Mouse (Mus musculus) spleen, postnatal 10 days (tissue): ENCODE data around the gene Brd3.
"Not testable (repeated sequence)": the region's sequence is repeated elsewhere in the genome, so short reads cannot be mapped to it uniquely, and the experiment has no call there.

Experiments
- DNase-seq, 2 experiments: peaks; one replicate each; pipeline ENCODE4 v3.0.0; 2021 to 2022; ENCODE audit warnings: low spot score in 2 of 2

Brd3 gene

DNA sequence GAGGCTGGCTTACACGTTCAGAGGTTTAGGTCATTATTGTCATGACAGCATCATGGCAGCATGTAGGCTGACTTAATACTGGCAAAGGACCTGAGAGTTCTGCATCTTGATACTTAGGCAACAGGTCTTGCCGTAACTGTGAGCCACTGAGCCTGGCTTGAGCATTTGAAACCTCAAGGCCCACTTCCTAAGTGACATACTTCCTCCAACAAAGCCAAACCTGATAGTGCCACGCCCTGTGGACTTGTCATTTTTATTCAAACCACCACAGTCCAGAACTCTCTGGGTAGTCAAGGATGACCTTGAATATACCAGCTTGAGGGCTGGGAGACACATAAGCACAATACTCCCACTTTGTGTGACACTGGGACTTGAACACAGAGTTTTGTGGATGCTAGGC, 5.4 kb upstream of the Brd3 start:
- DNase-seq, result no peak

DNA sequence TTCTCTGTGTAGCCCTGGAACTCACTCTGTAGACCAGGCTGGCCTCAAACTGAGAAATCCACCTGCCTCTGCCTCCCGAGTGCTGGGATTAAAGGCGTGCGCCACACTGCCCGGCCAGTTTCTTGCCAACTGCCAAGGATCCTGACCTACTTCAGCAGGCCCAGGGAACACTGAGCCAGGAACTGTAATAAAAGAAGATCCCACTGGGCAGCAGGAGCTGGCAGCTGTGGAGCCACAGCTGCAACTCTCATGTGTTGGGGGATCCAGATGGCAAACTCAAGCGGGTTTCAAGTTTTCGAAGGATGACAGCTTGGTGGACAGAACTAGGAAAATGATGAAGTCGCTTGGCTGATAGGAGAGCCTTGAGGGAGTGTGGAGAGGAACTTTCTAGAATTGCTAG, 3.2 kb upstream of the Brd3 start:
- no peak for DNase-seq

DNA sequence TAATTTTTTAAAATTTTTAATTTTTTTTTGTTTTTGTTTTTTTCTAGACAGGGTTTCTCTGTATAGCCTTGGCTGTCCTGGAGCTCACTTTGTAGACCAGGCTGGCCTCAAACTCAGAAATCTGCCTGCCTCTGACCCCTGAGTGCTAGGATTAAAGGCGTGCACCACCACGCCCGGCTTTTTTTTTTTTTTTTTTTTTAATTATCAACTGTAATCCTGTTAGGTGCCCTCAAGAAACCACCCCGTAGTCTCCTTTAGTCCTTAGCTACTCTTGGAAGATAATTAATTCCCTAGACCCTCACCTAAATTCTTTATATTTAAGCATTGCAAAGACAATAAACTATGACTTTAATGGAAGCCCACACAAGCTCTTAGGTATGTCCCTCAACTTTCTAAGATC, 804 bp downstream of the Brd3 start:
- not testable (repeated sequence) for DNase-seq

DNA sequence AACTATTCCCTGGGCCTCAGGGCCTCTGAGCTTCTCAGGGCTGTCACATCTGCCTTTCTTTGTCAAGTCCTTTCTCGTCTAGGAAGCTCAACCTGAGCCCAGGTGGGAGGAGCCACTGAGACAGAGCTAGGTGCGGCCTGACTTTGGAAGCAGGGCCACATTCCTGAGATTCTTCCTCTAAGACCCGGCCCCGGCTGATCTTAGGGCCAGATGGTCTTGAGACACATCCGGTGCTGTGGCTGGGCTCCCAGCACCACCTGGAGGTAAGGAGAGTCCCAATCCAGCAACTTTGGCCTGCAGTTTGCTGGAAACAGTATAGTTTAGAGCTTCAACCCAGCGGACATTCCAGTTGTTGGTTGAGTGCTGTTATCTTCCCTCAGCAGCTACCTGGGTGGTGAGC, 1.9 kb downstream of the Brd3 start:
- no peak for DNase-seq

DNA sequence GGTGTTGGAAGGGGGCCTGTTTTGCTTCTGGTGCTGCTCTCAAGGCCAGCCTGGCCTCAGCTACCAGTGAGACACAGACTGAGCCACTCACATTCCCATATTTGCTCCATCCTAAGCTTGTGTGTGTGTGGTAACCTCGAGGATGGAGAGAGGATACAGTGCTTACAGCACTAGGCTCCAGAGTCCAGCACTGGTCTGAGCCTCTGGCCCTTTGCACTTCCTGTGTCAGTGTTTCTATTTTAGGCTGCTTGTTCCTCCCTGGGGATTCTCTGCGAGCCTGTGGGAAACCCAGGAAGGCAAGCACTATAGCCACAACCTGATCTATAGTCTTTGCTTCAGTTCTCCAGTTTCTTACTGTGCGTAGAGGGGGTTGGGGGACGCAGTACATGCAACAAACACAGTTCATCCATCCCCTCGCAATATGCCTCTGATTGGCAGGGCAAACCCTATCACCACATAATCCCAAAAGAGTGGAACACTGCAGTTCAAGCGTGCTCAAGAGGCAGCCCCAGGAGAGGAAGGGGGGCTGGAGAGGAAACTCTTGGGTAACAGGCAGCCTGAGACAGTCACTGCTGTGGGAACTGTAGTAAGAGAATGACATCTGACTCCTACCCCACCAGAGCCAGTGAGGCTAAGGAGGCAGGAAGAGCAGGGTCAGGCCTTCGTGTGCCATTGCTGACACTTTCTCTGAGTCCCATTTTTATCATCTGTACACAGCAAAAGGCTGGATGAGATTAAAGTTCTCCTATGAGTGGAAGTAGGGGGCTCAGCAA, 3.2 kb downstream of the Brd3 start:
- no peak for DNase-seq

DNA sequence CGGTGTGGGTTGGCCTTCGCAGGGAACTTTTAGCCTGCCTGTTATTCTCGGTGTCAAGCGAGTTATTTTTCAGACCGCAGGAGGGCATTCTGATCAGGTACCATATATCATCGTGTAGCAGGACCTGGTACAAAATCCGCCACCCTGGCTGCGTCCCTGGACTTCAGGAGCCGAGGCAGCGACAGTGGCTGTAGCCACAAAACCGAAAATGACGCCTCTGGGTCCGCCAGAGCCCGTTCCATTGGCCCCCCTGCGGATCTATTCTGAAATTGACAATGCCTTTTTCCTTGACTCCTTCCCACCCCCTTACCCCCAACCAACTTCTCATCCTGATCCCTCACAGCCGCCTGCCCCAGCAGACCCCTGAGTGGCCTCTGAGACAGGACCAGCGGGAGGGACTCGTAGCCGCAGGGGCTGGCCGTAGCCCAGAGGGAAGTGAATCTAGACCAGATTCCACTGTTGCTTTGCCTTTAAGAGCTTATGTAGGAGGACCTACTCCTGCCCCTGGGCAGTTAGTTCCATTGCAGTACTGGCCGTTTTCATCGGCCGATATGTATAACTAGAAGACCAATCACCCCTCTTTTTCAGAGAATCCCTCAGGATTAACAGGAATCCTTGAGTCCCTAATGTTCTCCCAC, 11.0 kb downstream of the Brd3 start:
- DNase-seq, result no peak

DNA sequence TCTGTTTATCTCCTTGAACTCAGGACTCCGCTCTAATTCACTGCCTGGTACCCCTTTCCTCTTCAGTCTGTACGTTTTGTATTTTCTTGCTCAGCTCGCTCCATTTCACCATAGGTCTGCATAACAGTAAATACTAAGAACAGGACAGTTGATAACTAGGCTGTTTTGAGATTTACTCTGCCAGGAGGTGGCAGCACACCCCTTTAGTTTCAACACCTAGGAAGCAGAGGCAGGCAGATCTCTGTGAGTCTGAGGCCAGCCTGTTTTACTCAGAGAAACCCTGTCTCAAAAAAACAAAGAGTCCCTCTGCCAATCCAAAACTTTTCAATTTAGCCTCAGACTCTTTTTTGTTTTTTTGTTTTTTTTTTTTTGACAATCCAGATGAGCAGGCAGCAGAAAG, 13.5 kb downstream of the Brd3 start:
- no peak for DNase-seq

DNA sequence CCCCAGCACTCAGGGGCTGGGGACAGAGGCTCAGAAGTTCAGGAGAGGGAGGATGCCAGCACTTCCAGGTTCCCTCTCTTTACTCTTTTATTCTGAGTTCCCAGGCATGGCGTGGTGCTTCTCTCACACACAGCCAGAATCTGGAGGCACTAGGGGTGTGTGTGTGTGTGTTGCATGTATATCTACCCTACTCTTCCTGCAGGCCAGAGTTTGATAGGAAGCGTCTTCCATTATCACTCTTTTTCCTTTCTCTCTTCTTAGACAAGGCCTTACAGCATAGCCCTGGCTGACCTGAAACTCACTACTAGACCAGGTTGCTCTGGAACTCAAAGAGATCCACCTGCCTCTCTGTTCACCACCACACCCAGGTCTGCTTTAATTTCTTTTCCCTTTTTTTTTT, 16.5 kb downstream of the Brd3 start:
- DNase-seq, result no peak

DNA sequence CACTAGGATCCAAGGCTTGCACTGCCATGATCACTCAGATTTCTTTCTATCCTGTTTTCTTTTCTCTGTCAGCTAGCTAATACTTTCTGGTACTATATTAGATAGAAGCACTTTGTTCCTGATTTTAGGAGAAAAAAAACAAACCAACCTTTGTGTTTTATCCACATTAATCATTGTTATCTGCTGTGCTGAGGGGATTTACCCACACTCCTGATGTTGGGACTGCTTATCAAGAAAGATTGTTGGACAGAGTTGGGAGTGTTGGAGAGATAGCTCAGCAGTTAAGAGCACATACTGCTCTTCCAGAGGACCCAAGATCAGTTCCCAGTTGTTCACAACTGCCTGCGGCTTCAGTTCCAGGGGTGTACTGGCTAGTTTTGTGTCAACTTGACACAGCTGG, 19.1 kb downstream of the Brd3 start:
- no peak for DNase-seq

DNA sequence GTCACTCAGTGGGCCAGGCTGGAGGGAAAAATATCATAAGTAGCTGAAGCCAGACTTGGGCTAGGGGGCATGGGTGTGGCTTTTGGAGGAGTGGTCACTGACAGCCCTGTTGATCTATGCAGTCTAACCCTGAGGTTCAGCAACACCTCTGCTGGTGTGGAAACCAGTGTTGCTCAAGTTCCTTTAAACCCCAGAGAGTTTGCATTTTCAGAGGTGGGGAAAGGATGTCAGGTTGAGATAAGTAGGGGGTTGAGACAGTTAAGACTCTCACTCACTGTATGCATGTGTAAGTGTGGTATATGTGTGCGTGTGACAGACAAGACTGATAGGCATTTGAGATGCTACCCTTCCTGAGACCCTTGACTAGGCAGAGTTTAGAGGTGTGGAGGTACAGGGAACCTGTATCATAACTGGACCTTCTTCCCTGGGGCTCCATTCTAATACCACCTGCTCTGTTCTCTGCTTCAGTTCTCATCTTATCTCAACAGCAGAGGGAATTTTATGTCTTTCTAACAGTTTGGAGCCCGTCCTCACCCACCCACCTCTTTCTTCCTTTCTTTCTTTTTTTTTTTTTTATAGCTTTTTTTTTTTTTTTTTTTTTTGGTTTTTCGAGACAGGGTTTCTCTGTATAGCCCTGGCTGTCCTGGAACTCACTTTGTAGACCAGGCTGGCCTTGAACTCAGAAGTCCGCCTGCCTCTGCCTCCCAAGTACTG, 20.0 kb downstream of the Brd3 start:
- DNase-seq, result no peak

DNA sequence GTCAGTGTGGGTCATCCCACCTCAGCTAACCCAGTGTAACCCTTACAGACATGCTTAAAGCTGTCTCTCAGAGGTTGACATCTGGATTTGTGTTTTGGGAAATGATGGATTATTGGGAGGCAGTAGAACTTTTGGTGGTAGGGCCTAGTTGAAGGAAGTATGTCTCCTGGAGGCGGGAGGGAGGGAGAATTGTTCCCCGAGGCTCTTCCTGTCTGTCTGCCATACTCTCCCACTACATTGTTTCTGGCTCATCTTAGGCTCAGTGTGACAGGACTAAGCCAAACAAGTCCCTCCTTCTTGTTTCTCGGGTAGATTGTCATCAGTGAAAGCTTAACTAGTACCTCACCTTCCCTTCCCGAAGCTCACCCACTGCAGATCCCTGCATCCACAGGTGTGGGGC, 20.7 kb downstream of the Brd3 start:
- DNase-seq, result no peak

DNA sequence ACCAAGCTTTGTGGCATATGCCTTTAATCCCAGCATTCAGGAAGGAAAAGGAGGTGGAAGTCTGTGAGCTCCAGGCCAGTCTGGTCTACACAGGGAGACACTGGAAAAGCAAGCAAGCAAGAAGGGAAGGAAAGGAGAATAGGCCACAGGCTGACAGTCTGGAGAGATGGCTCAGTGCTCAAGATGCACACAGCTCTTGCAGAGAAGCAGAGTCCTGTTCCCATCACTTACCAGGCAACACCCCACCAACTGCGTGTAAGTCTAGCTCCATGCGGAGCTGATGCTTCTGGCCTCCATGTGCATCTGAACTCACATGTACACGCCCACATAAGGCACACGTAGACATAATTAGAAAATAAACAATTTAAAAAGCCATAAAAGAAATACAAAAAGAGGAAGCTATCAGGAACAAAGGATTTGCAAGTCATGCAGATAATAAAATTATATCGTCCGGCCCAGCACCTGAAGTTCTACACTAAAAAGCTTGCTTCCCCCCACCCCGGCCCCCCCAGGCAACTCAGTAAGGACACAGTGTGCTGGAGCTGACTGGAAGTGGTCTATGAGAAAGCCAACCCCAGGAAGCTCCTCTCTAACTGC, 25.1 kb downstream of the Brd3 start:
- no peak for DNase-seq

DNA sequence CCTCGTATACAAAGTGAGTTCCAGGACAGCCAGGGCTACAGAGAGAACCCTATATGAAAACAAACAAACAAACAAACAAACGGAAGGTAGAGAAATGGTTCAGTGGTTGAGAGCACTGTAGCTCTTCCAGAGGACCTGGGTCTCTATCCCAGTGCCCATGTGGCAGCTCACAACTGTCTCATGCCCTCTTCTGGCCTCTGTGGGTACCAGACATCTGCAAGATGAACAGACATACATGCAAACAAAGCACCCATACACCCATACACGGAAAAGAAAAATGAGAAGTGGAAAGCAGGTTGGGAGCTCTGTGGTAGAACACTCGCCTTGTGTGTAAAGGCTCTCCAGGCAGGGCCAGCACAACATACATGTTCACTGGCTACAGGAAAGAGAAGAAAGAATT, 27.1 kb downstream of the Brd3 start:
- DNase-seq, result no peak

DNA sequence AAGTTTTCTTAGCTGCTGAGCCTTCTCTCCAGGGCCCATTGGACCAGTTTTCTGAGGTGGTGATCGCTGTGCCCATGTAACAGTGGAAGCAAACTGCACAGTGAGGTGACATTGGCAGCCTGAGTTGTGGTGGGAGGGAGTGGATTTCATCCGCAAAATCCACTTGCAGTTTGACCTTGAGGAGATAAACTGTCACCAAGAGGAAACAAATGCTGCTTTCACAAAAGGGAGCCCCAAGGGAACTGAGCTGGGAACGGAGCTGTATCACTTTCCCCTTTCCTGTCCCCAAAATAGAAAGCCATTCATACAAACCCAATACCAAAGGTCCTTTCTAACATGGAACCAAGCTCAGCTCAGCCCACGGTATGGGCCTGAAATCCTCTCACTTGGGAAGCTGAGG, 27.6 kb downstream of the Brd3 start:
- no peak for DNase-seq

DNA sequence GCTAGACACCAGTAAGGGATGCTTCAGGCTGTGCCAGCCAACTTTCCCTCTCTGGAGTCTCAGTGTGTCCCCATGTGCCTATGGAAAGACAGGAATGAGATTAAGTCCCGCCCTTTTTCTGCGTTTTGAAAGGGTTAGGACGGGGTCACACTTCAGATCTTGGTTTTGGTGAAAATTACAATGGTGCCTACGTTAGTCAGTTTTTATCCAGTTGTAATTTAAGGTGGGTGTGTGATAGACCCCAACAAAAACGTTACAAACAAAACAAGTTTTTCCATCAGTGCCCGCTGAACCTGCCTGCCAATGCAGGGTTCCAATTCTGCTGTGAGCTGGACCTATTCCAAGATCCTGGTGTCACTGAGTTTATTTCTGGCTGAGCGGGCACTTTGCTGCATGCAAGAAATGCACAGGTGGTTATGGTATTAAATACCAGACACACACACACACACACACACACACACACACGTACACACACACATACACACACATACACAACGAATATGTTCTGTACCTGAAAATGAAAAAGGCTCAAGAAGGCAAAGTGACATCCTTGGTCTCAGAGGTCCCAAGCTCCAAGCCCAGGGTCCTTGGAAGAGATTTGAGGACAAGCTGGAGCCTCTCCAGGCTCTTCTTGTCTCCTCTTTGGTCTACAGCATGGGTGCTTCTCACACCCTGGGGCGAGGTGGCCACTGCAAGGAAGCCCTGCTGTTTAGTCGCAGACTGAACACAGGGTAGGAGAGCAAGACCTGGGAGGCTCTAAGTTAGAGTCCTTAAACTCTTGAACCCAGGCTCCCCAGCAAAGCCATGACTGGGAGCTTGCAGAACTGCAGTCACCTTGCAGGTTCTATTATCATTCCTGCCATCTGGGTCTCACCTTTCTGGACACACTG, 30.9 kb downstream of the Brd3 start:
- no peak for DNase-seq

DNA sequence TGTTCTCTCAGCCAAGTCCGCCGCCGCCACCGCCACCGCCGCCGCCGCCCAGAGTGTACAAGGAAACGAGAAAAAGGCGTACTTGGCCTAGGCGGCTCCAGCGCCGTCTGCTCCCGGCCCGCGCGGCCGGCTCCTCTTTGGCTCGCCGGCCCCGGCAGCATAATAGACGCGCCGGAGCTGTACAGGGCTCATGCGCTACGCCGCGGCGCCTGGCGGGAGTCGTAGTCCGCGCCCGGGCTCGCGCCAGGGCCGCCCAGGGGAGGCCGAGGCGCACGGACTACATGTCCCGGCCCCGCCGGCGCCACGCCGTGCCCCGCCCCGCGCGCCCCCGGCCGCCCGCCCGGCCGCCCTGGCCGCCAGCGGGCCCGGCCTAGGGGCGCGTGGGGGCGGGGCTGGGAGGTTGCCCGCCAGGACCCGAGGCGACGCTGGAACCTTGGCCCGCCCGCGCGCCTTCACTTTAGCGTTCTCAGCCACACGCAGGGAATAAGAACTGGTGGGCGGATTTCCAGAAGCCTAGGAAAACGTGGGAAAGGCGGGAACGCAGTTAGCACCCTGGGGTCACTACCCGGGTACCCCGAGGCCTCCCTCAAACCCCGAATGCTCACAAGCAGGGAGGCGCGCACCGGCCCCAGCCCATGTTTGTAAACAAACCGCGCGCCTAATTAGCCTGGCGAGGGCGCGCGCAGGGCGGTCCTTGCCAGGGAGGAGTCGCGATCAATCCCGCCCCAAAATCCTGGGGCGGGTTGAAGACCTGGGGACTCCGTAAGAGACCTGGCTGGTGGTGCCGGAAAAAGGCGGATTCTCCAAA, 31.8 kb downstream of the Brd3 start:
- DNase-seq, result peak; percentile 77 to 91

DNA sequence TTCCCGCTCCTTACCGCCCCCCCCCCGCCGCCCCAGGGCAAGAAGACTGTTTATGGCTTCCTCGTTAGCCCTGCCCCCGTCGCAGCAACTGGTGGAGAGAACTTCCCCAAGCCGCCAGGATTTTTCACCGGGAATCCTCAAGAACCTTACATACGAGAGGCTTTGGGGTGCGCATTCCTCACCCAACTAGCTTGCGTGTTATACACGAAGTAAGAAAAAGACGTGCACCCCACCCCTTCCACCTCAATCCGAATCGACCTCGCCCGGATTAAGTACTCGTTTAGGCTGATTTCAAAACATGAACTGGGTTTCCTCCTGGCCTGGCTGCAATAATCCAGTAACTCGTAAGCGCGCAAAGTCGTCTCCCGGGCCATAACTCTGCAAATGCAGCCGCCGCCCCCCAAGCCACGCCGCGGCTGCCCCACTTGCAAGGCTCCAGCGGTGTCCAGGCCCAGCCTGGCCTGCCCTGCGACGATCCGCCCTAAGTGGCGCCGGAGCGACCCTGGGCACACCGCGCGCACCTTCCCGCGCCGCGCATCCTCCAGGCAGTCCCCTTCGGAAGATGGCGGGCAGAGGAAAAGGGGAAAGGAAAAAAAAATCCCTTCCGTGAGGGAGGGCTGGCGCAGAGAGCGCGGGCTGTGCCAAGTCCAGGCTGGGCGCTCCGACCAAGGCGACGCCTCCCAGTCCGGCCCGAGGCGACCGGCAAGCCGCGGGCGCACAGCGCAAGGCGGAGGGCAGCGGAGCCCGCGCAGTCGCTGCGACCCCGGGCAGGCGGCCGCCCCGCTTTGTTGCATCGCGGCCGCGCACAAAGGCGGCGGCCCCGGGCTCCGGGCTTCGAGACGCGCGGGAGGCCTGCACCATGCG, 32.6 kb downstream of the Brd3 start:
- DNase-seq, result peak; percentile 57 to 60

DNA sequence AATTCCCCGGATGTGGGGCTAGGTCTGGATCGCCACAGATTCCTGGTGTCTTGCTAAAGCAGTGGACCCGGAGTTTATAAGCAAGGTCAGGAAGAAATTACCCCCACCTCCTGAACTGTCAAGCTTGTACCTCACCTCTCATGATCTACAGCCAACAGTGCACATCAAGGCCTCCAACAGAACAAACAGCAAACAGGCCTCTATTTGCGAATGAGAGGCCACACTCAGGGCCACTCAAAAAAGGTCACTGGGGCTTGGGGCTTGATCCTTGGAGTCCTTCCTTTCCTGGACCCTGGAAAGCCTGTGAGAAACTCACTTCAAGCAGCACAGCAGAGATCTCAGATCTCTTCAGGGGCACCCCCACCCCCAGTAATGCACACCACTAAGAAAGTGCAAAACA, 33.6 kb downstream of the Brd3 start:
- no peak for DNase-seq

DNA sequence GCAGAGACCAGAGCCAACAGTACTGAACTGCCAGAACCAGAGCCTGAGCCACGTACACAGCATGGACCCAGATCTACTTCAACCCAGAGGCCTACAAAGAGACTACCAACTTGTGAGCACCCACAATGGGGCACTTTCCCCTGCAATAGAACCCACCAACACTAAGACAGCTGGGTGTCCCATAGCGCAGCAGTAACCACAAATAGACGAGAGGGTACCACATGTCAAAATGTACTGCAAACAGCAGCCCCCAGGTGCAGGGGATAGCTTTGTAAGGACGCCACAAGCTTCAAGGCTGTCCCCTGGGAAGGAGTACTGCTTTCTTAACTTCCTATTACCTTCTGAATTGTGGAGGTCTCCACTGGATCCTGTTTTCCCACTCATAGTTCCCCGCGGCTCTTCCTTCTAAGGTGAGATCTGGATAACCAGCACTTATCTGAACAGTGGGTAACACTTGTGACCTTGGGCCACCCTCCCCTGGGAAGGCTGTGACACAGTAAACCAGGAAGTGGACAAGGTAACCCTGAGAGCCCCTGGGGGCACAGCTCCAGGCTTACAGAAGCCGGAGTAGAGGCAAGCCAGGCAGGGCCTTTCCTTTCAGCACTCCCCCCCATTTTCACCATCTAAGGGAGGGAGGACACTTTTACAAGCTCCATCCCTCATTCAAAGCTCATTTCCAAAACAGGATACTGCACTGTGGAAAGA, 34.2 kb downstream of the Brd3 start:
- DNase-seq, result peak in 1 of 2 experiments; percentile 38
